Mouse (Mus musculus) natural killer cell, adult 2 months (primary cell): ENCODE data around the gene 4931429L15Rik.

ENCODE experiments used
- DNase-seq, 2 experiments: peaks; one replicate each; pipeline ENCODE4 v3.0.0; 2022; ENCODE audit warnings: low spot score in 2 of 2

4931429L15Rik gene

DNA sequence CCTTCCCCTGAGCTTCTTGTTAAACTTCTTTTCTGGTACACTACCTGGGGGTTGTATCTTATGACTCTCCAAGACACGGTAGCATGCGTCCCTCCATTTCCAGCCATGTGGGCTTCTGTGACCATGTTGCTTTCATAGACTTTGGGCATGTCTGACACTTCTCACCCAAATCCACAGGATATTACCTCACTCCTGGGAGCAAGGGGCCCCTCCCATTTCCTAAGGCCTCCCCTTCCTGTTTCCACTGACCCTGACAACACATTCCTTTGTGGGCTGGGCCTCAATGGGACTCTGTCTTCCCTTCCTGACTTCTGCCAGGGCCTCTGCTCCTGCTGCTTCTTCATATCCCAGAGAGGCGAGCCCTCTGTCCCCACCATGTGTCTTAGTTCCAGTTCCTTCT, 62.2 kb downstream of the 4931429L15Rik start:
- DNase-seq, result no peak

DNA sequence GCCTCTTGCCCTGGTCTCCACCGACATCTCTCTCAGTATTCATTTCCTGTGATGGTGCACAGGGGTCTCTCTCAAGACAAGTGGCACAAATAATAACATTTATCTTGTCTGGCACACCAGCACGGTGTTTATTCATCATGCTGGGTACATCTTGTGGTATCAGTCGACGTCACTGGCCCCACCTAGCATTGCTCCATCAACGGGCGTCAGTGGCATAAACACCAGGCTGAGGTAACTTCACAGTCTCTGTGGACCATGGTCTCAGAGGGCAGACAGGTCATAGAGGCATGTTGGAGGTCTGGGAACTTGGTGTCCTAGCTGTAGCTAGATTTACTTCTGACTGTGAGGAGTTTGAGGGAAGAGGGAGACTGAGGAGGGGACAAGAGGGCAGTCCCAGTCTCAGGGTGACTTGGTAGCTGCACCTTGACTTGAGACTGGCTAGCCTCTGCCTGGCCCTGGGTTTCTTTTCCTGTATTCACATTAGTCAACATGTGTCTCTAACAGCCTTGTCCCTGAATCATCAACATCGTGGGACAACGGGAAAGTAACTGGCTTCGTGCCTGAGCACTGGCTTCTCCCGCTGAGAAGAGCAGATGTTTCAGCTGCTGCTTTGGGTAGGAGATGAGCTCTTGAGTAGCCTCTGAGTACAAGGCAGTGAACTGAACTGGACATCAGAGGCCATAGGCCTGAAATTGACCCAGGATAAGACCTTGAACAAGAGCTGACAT, 63.0 kb downstream of the 4931429L15Rik start:
- peak in 1 of 2 experiments; percentile 21 for DNase-seq

DNA sequence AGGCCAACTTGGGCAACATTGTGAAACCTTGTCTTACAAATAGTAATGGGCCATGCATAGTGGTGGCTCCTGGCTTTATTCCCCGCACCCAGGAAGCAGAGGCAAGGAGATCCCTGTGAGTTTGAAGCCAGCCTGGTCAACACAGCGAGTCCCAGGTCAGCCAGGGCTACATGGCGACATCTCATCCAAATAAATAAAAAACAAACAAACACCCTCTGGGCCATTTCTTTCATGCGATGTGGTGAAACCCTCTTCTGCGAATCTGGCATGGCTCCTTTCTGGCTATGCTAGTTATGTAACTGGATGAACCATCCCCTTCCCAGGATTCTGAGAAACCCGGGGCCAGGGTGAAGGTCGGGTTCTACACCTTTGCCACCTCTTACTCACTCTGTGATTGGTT, 63.6 kb downstream of the 4931429L15Rik start:
- DNase-seq, result no peak
